Mouse (Mus musculus): Measurements from ENCODE around the gene Hnrnpu. TPM values are rescaled to one million over a fixed set of nuclear protein-coding genes. Genes with fewer than 3 reads are reported as not detected.

Gene Hnrnpu
- polyA plus RNA-seq, 1 experiment from 2014 or later: 116 TPM

DNA sequence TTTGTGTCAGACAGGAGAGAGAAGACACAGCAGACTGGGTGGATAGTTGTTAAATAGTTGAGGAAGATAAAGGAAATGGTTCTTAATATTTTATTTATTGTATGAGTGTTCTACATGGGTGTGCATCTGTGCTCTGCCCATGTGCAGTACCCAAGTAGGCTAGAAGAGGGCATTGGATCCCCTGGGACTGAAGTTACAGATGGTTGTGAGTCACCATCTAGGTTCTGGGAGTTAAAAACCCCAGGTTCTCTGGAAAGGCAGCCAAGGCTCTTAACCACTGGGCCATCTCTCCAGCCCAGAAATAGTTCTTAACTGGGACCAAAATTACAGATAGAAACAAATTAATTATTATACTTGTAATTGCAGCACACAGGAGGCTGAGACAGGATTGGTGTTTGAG is 37.8 kb upstream of the Hnrnpu start:
- H3K9ac ChIP-seq (replicated peaks; ENCODE audit: low read depth): no peak overlapping the region
- no peaks in the 10 kb centered on the region for H3K27me3 ChIP-seq (replicated peaks; ENCODE audit: insufficient read depth, low read length)
- no peak overlapping the region for H3K4me2 ChIP-seq (replicated peaks; ENCODE audit: low read depth, low read length)
- H3K9me3 ChIP-seq (ENCODE audit: low read length): no peaks in the 10 kb centered on the region
- 0 out of 2 replicates have a peak, but pooled peaks have one; percentile 4 for TF ChIP-seq CTCF (IDR thresholded peaks at IDR 0.05)
- TF ChIP-seq EP300 (IDR thresholded peaks at IDR 0.05): no peak
- no peaks in the 10 kb centered on the region for H3K36me3 ChIP-seq (ENCODE audit: insufficient read depth, low read length)
- no peak for ATAC-seq
- no peaks in the 10 kb centered on the region for H3K4me1 ChIP-seq (ENCODE audit: insufficient read depth, low read depth, low read length)
- H3K27ac ChIP-seq (ENCODE audit: low read length): no peak overlapping the region
- no peak for DNase-seq (ENCODE audit: low spot score)
- H3K4me3 ChIP-seq (ENCODE audit: low read depth, low read length): no peak overlapping the region

DNA sequence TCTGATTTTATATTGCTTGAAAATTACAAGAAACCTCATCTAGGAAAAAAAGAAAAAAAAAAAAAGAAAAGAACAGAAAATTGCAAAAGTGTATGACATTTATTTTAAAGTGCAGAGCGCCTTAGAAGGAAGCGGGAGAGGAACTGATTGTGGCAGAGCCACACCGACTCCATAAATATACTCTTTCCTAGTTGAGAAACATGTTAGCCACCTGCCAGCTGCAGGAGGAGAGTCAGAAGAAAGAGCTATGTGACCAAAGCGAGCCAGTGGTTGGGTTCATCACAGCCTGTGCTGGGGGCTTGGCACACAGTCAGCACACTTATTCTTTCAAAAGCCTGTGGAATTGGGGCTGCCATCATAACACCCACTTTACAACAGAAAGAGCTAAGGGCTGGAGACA is 35.1 kb upstream of the Hnrnpu start:
- Histone ChIP-seq H3K9ac (replicated peaks; ENCODE audit: low read depth) (no peak overlapping the region), H3K36me3 (ENCODE audit: insufficient read depth, low read length) (no peaks in the 10 kb centered on the region), H3K4me2 (replicated peaks; ENCODE audit: low read depth, low read length) (no peak overlapping the region), H3K27me3 (replicated peaks; ENCODE audit: insufficient read depth, low read length) (no peaks in the 10 kb centered on the region), H3K4me1 (ENCODE audit: insufficient read depth, low read depth, low read length) (no peaks in the 10 kb centered on the region; the same call in 1 of the 2 replicates), H3K4me3 (ENCODE audit: low read depth, low read length) (no peak overlapping the region), H3K27ac (ENCODE audit: low read length) (no peak overlapping the region), H3K9me3 (ENCODE audit: low read length) (no peaks in the 10 kb centered on the region)
- DNase-seq (ENCODE audit: low spot score) (no peak), ATAC-seq (no peak)
- WGBS: 72% methylated on average over 4 of the region's 4 CpGs
- TF ChIP-seq EP300 (IDR thresholded peaks at IDR 0.05) (no peak), CTCF (IDR thresholded peaks at IDR 0.05) (no peak)

DNA sequence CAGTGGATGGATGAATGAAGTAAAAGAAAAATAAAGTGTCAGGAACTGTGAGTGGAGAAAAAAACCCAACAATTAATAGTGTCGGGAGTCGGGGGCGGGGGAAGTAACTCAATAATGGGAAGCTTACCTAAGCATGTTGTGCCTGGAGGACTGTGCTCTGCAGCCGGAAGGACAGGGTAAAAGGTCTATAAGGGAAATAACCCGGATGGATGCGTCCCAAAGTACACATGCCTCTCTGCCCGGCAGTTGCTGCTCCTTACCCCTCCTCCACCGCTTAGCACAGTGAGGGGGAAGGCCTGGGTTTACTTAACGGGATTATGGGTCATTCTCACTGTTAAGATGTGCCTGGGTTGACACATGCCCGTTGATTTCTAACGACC is 31.7 kb upstream of the Hnrnpu start:
- Histone ChIP-seq H3K4me2 (replicated peaks; ENCODE audit: low read depth, low read length) (peak overlapping the region; percentile 68), H3K36me3 (ENCODE audit: insufficient read depth, low read length) (no peaks in the 10 kb centered on the region), H3K27ac (ENCODE audit: low read length) (peak overlapping the region; percentile 76), H3K4me1 (ENCODE audit: insufficient read depth, low read depth, low read length) (no peaks in the 10 kb centered on the region; the same call in 1 of the 2 replicates), H3K27me3 (replicated peaks; ENCODE audit: insufficient read depth, low read length) (no peaks in the 10 kb centered on the region), H3K4me3 (ENCODE audit: low read depth, low read length) (peak overlapping the region; percentile 47), H3K9me3 (ENCODE audit: low read length) (no peaks in the 10 kb centered on the region), H3K9ac (replicated peaks; ENCODE audit: low read depth) (peak overlapping the region; percentile 41)
- whole genome bisulfite sequencing: under 1% methylated on average over 11 of the region's 11 CpGs
- TF ChIP-seq EP300 (IDR thresholded peaks at IDR 0.05) (no peak), CTCF (IDR thresholded peaks at IDR 0.05) (no peak)
- ATAC-seq (peak; percentile 73), DNase-seq (ENCODE audit: low spot score) (peak; percentile 79)

DNA sequence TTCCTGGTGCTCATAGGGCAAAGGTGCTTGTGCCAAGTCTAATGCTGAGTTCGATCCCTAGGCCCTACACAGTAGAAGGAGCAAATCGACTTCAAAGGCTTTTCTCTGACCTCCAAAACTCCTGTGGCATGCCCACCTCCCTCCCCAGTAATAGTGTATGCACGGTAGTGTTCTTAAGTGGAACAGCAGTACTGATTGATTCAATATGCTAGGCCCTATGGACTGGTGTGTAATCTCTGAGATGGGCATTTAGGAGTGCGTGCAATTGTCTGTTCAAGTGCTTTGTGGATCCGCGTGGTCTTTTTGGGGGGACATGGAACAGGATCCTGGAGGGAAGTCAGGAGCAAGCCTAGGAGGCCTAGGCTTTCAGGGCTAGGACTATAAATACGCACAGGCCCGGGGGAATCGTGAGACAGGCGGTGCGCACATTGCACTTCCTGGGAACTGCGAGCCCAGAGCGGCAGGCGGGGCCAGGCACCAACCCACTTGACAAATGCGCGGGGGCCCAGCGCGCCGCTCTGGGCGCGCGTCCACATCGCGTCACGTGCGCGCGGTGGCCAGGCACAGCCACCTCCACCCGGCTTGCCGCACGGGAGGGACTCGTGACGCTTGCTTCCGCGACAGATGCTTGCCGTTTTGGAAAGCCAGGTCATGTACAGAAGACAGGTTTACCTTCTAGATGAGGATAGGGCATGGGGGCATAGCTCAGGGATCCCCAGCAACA is 31.1 kb upstream of the Hnrnpu start:
- H3K27ac ChIP-seq (ENCODE audit: low read length): peak overlapping the region; percentile 76
- H3K4me2 ChIP-seq (replicated peaks; ENCODE audit: low read depth, low read length): peak overlapping the region; percentile 68
- H3K9me3 ChIP-seq (ENCODE audit: low read length): no peaks in the 10 kb centered on the region
- no peaks in the 10 kb centered on the region for H3K36me3 ChIP-seq (ENCODE audit: insufficient read depth, low read length)
- H3K27me3 ChIP-seq (replicated peaks; ENCODE audit: insufficient read depth, low read length): no peaks in the 10 kb centered on the region
- WGBS: 4% methylated on average over 36 of the region's 36 CpGs
- no peak for TF ChIP-seq EP300 (IDR thresholded peaks at IDR 0.05)
- TF ChIP-seq CTCF (IDR thresholded peaks at IDR 0.05): 0 out of 2 replicates have a peak, but pooled peaks have one; percentile 13
- DNase-seq (ENCODE audit: low spot score) (peak; percentile 94), ATAC-seq (peak; percentile 99)
- H3K9ac ChIP-seq (replicated peaks; ENCODE audit: low read depth): peak overlapping the region; percentile 41
- no peaks in the 10 kb centered on the region; the same call in 1 of the 2 replicates for H3K4me1 ChIP-seq (ENCODE audit: insufficient read depth, low read depth, low read length)
- H3K4me3 ChIP-seq (ENCODE audit: low read depth, low read length): peak overlapping the region; percentile 47

- Histone ChIP-seq H3K9me3 (ENCODE audit: low read length) (no peaks in the 10 kb centered on the region), H3K4me1 (ENCODE audit: insufficient read depth, low read depth, low read length) (no peaks in the 10 kb centered on the region; the same call in 1 of the 2 replicates), H3K4me2 (replicated peaks; ENCODE audit: low read depth, low read length) (no peak overlapping the region), H3K9ac (replicated peaks; ENCODE audit: low read depth) (no peak overlapping the region), H3K27me3 (replicated peaks; ENCODE audit: insufficient read depth, low read length) (no peaks in the 10 kb centered on the region), H3K4me3 (ENCODE audit: low read depth, low read length) (no peak overlapping the region), H3K27ac (ENCODE audit: low read length) (peak overlapping the region; percentile 33; the same call in 1 of the 2 replicates), H3K36me3 (ENCODE audit: insufficient read depth, low read length) (no peaks in the 10 kb centered on the region)
- DNase-seq (ENCODE audit: low spot score) (no peak), ATAC-seq (no peak)
- TF ChIP-seq EP300 (IDR thresholded peaks at IDR 0.05) (no peak), CTCF (IDR thresholded peaks at IDR 0.05) (no peak)
- WGBS: 60% methylated on average over 6 of the region's 6 CpGs
Observed at GRCm38 (mm10) chr1:178368121-178368520, 30.5 kb upstream of the Hnrnpu start.

- ATAC-seq (no peak), DNase-seq (ENCODE audit: low spot score) (no peak)
- Histone ChIP-seq H3K27me3 (replicated peaks; ENCODE audit: insufficient read depth, low read length) (no peaks in the 10 kb centered on the region), H3K4me1 (ENCODE audit: insufficient read depth, low read depth, low read length) (no peaks in the 10 kb centered on the region; the same call in 1 of the 2 replicates), H3K4me2 (replicated peaks; ENCODE audit: low read depth, low read length) (no peak overlapping the region), H3K9me3 (ENCODE audit: low read length) (no peaks in the 10 kb centered on the region), H3K9ac (replicated peaks; ENCODE audit: low read depth) (no peak overlapping the region), H3K36me3 (ENCODE audit: insufficient read depth, low read length) (no peaks in the 10 kb centered on the region), H3K27ac (ENCODE audit: low read length) (no peak overlapping the region), H3K4me3 (ENCODE audit: low read depth, low read length) (no peak overlapping the region)
- TF ChIP-seq CTCF (IDR thresholded peaks at IDR 0.05) (no peak), EP300 (IDR thresholded peaks at IDR 0.05) (no peak)
- WGBS: 78% methylated on average over 6 of the region's 6 CpGs
Observed at GRCm38 (mm10) chr1:178365171-178365570, 27.6 kb upstream of the Hnrnpu start.
